Mouse (Mus musculus): ENCODE measurements around the gene 1700024B05Rik. TPM values are rescaled to one million over a fixed set of nuclear protein-coding genes. Genes with fewer than 3 reads are reported as not detected.
"Not testable (repeated sequence)": the region's sequence is repeated elsewhere in the genome, so short reads cannot be mapped to it uniquely, and the experiment has no call there.

1700024B05Rik gene
- not detected in 2 replicates for polyA plus RNA-seq (2015; fragmentation: Nextera tagmentation; extraction: Ambion mirVana)

GRCm38 (mm10) chr14:41943695-41944094 is at the start of gene 1700024B05Rik:
Gene 1700024B05Rik (plus strand): TSS chr14:41943995.
- WGBS: 54% methylated on average over 2 of the region's 2 CpGs
- H3K27me3 ChIP-seq (replicated peaks); H3K36me3 ChIP-seq; H3K4me3 ChIP-seq (replicated peaks); ATAC-seq; H3K9ac ChIP-seq; H3K9me3 ChIP-seq; H3K4me2 ChIP-seq (replicated peaks); H3K4me1 ChIP-seq (replicated peaks); H3K27ac ChIP-seq: not testable (repeated sequence)

GRCm38 (mm10) chr14:41907190-41907589 is 36.6 kb upstream of the 1700024B05Rik start, which contains the start of gene Gm7980:
Gene Gm7980 (minus strand): TSS chr14:41907290.
- WGBS: no CpG with 5 or more reads among the region's 2 CpGs
- H3K4me2 ChIP-seq (replicated peaks); H3K9ac ChIP-seq; ATAC-seq; H3K27ac ChIP-seq; H3K36me3 ChIP-seq; H3K9me3 ChIP-seq; H3K4me1 ChIP-seq (replicated peaks); H3K4me3 ChIP-seq (replicated peaks); H3K27me3 ChIP-seq (replicated peaks): not testable (repeated sequence)

- WGBS: no CpG with 5 or more reads among the region's 1 CpGs
- not testable (repeated sequence) for H3K36me3 ChIP-seq
Measured at GRCm38 (mm10) chr14:41924649-41925048, 19.1 kb upstream of the 1700024B05Rik start, which contains the start of gene 1700049E17Rik1. Gene 1700049E17Rik1 (plus strand): TSS chr14:41924949.

GRCm38 (mm10) chr14:41964095-41964494 is 20.3 kb downstream of the 1700024B05Rik start:
- not testable (repeated sequence) for H3K27ac ChIP-seq; ATAC-seq; H3K9me3 ChIP-seq; H3K36me3 ChIP-seq; H3K4me3 ChIP-seq (replicated peaks); H3K27me3 ChIP-seq (replicated peaks); H3K4me1 ChIP-seq (replicated peaks); H3K9ac ChIP-seq; H3K4me2 ChIP-seq (replicated peaks)
- 67% methylated on average over 4 of the region's 4 CpGs for WGBS

More at GRCm38 (mm10) chr14:41924649-41925048, 19.1 kb upstream of the 1700024B05Rik start, which contains the start of gene 1700049E17Rik1:
- H3K27ac ChIP-seq; ATAC-seq; H3K4me3 ChIP-seq (replicated peaks); H3K27me3 ChIP-seq (replicated peaks); H3K4me1 ChIP-seq (replicated peaks); H3K4me2 ChIP-seq (replicated peaks); H3K9ac ChIP-seq; H3K9me3 ChIP-seq: not testable (repeated sequence)

- not testable (repeated sequence) for H3K4me3 ChIP-seq (replicated peaks); H3K4me2 ChIP-seq (replicated peaks); H3K9ac ChIP-seq; H3K4me1 ChIP-seq (replicated peaks); H3K36me3 ChIP-seq; H3K27me3 ChIP-seq (replicated peaks); ATAC-seq; H3K9me3 ChIP-seq; H3K27ac ChIP-seq
- WGBS: 58% methylated on average over 1 of the region's 1 CpGs
Measured at GRCm38 (mm10) chr14:41967827-41968226, 24.0 kb downstream of the 1700024B05Rik start, which contains the start of gene Gm6401. Gene Gm6401 (minus strand): TSS chr14:41967927.

GRCm38 (mm10) chr14:41968596-41968995 is 24.8 kb downstream of the 1700024B05Rik start:
- not testable (repeated sequence) for H3K4me2 ChIP-seq (replicated peaks); H3K4me1 ChIP-seq (replicated peaks); H3K4me3 ChIP-seq (replicated peaks); H3K9me3 ChIP-seq; H3K27me3 ChIP-seq (replicated peaks); ATAC-seq; H3K27ac ChIP-seq; H3K36me3 ChIP-seq; H3K9ac ChIP-seq
- WGBS: 60% methylated on average over 3 of the region's 3 CpGs

- H3K27ac ChIP-seq; ATAC-seq; H3K36me3 ChIP-seq; H3K9ac ChIP-seq; H3K4me1 ChIP-seq (replicated peaks); H3K27me3 ChIP-seq (replicated peaks); H3K4me2 ChIP-seq (replicated peaks); H3K4me3 ChIP-seq (replicated peaks); H3K9me3 ChIP-seq: not testable (repeated sequence)
- 67% methylated on average over 1 of the region's 1 CpGs for WGBS
Measured at GRCm38 (mm10) chr14:41983225-41983624, 39.4 kb downstream of the 1700024B05Rik start, which contains the start of gene Gm3543. Gene Gm3543 (minus strand): TSS chr14:41983325.

Other genes with a start within 250 kb of the 1700024B05Rik start
- not detected in 2 replicates for gene Gm8068, start 242.1 kb upstream of the 1700024B05Rik start, polyA plus RNA-seq (2015; fragmentation: Nextera tagmentation; extraction: Ambion mirVana)
- not detected in 2 replicates for gene Gm7929, start 193.4 kb upstream of the 1700024B05Rik start, polyA plus RNA-seq (2015; fragmentation: Nextera tagmentation; extraction: Ambion mirVana)
- gene Gm47189, start 171.6 kb upstream of the 1700024B05Rik start, polyA plus RNA-seq (2015; fragmentation: Nextera tagmentation; extraction: Ambion mirVana): not detected in 2 replicates
- not detected in 2 replicates for gene Gm7980, start 36.7 kb upstream of the 1700024B05Rik start, polyA plus RNA-seq (2015; fragmentation: Nextera tagmentation; extraction: Ambion mirVana)
- not detected in 2 replicates for gene 1700049E17Rik1, start 19.0 kb upstream of the 1700024B05Rik start, polyA plus RNA-seq (2015; fragmentation: Nextera tagmentation; extraction: Ambion mirVana)
- not detected in 2 replicates for gene Gm6401, start 23.9 kb downstream of the 1700024B05Rik start, polyA plus RNA-seq (2015; fragmentation: Nextera tagmentation; extraction: Ambion mirVana)
- gene Gm3543, start 39.3 kb downstream of the 1700024B05Rik start, polyA plus RNA-seq (2015; fragmentation: Nextera tagmentation; extraction: Ambion mirVana): not detected in 2 replicates
- not detected in 2 replicates for gene Gm7951, start 173.4 kb downstream of the 1700024B05Rik start, polyA plus RNA-seq (2015; fragmentation: Nextera tagmentation; extraction: Ambion mirVana)
- gene Gm17027, start 218.6 kb downstream of the 1700024B05Rik start, polyA plus RNA-seq (2015; fragmentation: Nextera tagmentation; extraction: Ambion mirVana): not detected in 2 replicates
- not detected in 2 replicates for gene Gm3573, start 246.8 kb downstream of the 1700024B05Rik start, polyA plus RNA-seq (2015; fragmentation: Nextera tagmentation; extraction: Ambion mirVana)

Data from intestine, embryonic 15.5 days (tissue).